Mouse (Mus musculus): Measurements from ENCODE around the gene Chst14. TPM values are rescaled to one million over a fixed set of nuclear protein-coding genes. Genes with fewer than 3 reads are reported as not detected.

Chst14 gene
- polyA plus RNA-seq (2012; rRNA removed), result 1.0 and 1.3 TPM in 2 replicates

- Histone ChIP-seq H3K27me3 (ENCODE audit: control insufficient read depth, insufficient read depth, low read length) (no peaks in the 10 kb centered on the region), H3K36me3 (ENCODE audit: control insufficient read depth, insufficient read depth, low read length) (no peaks in the 10 kb centered on the region), H3K4me1 (ENCODE audit: control insufficient read depth, insufficient read depth, low read length) (peaks cover 9% of the 10 kb centered on the region), H3K4me3 (ENCODE audit: control insufficient read depth, low read depth, low read length) (peak within 1 kb of the TSS; percentile 81), H3K27ac (ENCODE audit: control insufficient read depth, insufficient read depth, low read depth, low read length) (no peak within 1 kb of the TSS)
- no peak for TF ChIP-seq POLR2A (IDR thresholded peaks at IDR 0.05; ENCODE audit: control insufficient read depth, low read depth, low read length)
- no peak for TF ChIP-seq CTCF (IDR thresholded peaks at IDR 0.05; ENCODE audit: control insufficient read depth, insufficient read depth, insufficient replicate concordance, low read depth, low read length)
These were observed at the start of gene Chst14 for GRCm38 (mm10) chr2:118926361-118926997. TSS of gene Chst14 (plus strand) at chr2:118926496.

GRCm38 (mm10) chr2:118881019-118881418 is 45.3 kb upstream of the Chst14 start:
- Histone ChIP-seq H3K27me3 (ENCODE audit: control insufficient read depth, insufficient read depth, low read length) (no peaks in the 10 kb centered on the region), H3K4me3 (ENCODE audit: control insufficient read depth, low read depth, low read length) (no peak overlapping the region), H3K36me3 (ENCODE audit: control insufficient read depth, insufficient read depth, low read length) (no peaks in the 10 kb centered on the region), H3K27ac (ENCODE audit: control insufficient read depth, insufficient read depth, low read depth, low read length) (0 out of 2 replicates have a peak overlapping the region, but pooled peaks have one; percentile 23), H3K4me1 (ENCODE audit: control insufficient read depth, insufficient read depth, low read length) (peaks cover 4% of the 10 kb centered on the region)
- no peak for TF ChIP-seq POLR2A (IDR thresholded peaks at IDR 0.05; ENCODE audit: control insufficient read depth, low read depth, low read length)
- no peak for TF ChIP-seq CTCF (IDR thresholded peaks at IDR 0.05; ENCODE audit: control insufficient read depth, insufficient read depth, insufficient replicate concordance, low read depth, low read length)

- Histone ChIP-seq H3K4me1 (ENCODE audit: control insufficient read depth, insufficient read depth, low read length) (peaks cover 4% of the 10 kb centered on the region), H3K27me3 (ENCODE audit: control insufficient read depth, insufficient read depth, low read length) (no peaks in the 10 kb centered on the region), H3K27ac (ENCODE audit: control insufficient read depth, insufficient read depth, low read depth, low read length) (peak overlapping the region; percentile 36; the same call in 1 of the 2 replicates), H3K4me3 (ENCODE audit: control insufficient read depth, low read depth, low read length) (no peak overlapping the region), H3K36me3 (ENCODE audit: control insufficient read depth, insufficient read depth, low read length) (no peaks in the 10 kb centered on the region)
- TF ChIP-seq CTCF (IDR thresholded peaks at IDR 0.05; ENCODE audit: control insufficient read depth, insufficient read depth, insufficient replicate concordance, low read depth, low read length) (no peak), POLR2A (IDR thresholded peaks at IDR 0.05; ENCODE audit: control insufficient read depth, low read depth, low read length) (no peak)
These were observed 44.3 kb upstream of the Chst14 start for GRCm38 (mm10) chr2:118881956-118882355.

- Histone ChIP-seq H3K36me3 (ENCODE audit: control insufficient read depth, insufficient read depth, low read length) (no peaks in the 10 kb centered on the region), H3K4me1 (ENCODE audit: control insufficient read depth, insufficient read depth, low read length) (peaks cover 4% of the 10 kb centered on the region), H3K4me3 (ENCODE audit: control insufficient read depth, low read depth, low read length) (peak overlapping the region; percentile 77), H3K27me3 (ENCODE audit: control insufficient read depth, insufficient read depth, low read length) (no peaks in the 10 kb centered on the region), H3K27ac (ENCODE audit: control insufficient read depth, insufficient read depth, low read depth, low read length) (no peak overlapping the region)
- no peak for TF ChIP-seq POLR2A (IDR thresholded peaks at IDR 0.05; ENCODE audit: control insufficient read depth, low read depth, low read length)
- peak; percentile 99 for TF ChIP-seq CTCF (IDR thresholded peaks at IDR 0.05; ENCODE audit: control insufficient read depth, insufficient read depth, insufficient replicate concordance, low read depth, low read length)
These were observed 43.2 kb upstream of the Chst14 start for GRCm38 (mm10) chr2:118882840-118883679.

GRCm38 (mm10) chr2:118887440-118887839 is 38.9 kb upstream of the Chst14 start:
- TF ChIP-seq CTCF (IDR thresholded peaks at IDR 0.05; ENCODE audit: control insufficient read depth, insufficient read depth, insufficient replicate concordance, low read depth, low read length) (no peak), POLR2A (IDR thresholded peaks at IDR 0.05; ENCODE audit: control insufficient read depth, low read depth, low read length) (no peak)
- no peaks in the 10 kb centered on the region for H3K36me3 ChIP-seq (ENCODE audit: control insufficient read depth, insufficient read depth, low read length)
- peaks cover 7% of the 10 kb centered on the region for H3K4me1 ChIP-seq (ENCODE audit: control insufficient read depth, insufficient read depth, low read length)
- H3K27ac ChIP-seq (ENCODE audit: control insufficient read depth, insufficient read depth, low read depth, low read length), result 0 out of 2 replicates have a peak overlapping the region, but pooled peaks have one; percentile 15
- H3K4me3 ChIP-seq (ENCODE audit: control insufficient read depth, low read depth, low read length), result no peak overlapping the region
- no peaks in the 10 kb centered on the region for H3K27me3 ChIP-seq (ENCODE audit: control insufficient read depth, insufficient read depth, low read length)

- no peak overlapping the region for H3K4me3 ChIP-seq (ENCODE audit: control insufficient read depth, low read depth, low read length)
- H3K36me3 ChIP-seq (ENCODE audit: control insufficient read depth, insufficient read depth, low read length), result no peaks in the 10 kb centered on the region
- TF ChIP-seq POLR2A (IDR thresholded peaks at IDR 0.05; ENCODE audit: control insufficient read depth, low read depth, low read length) (no peak; the same call in 1 of the 2 replicates), CTCF (IDR thresholded peaks at IDR 0.05; ENCODE audit: control insufficient read depth, insufficient read depth, insufficient replicate concordance, low read depth, low read length) (no peak)
- H3K27ac ChIP-seq (ENCODE audit: control insufficient read depth, insufficient read depth, low read depth, low read length), result 0 out of 2 replicates have a peak overlapping the region, but pooled peaks have one; percentile 15
- H3K4me1 ChIP-seq (ENCODE audit: control insufficient read depth, insufficient read depth, low read length), result peaks cover 6% of the 10 kb centered on the region
- no peaks in the 10 kb centered on the region for H3K27me3 ChIP-seq (ENCODE audit: control insufficient read depth, insufficient read depth, low read length)
These were observed 38.3 kb upstream of the Chst14 start for GRCm38 (mm10) chr2:118887845-118888548.
